Mouse (Mus musculus) heart, postnatal 0 days (tissue): ENCODE measurements at regions not wholly inside any gene's neighbourhood (a gene's known extent, or its start where the extent isn't known, plus 50 kb on each side); places are given as distances from the start of the nearest gene placed in this dataset.

Experiments used
- ATAC-seq: fragments of 200-750 bp; cut with Nextera tagmentation; 2 replicates; pipeline ENCODE4 v1.8.0; 2017; ENCODE audit warnings: low read depth, moderate number of reproducible peaks, moderate library complexity; ENCODE audit not compliant: insufficient read depth
- DNase-seq: peaks from one replicate; pipeline ENCODE4 v3.0.0-alpha.2; 2016; ENCODE audit warnings: low spot score
- H3K27ac ChIP-seq: fragments of 300-500 bp; sonication (generic); 2 replicates; pipeline ENCODE4 v1.5.1; 2014; ENCODE audit warnings: low read depth, mild to moderate bottlenecking
- H3K27me3 ChIP-seq: fragments of 300-500 bp; sonication (generic); 2 replicates; pipeline ENCODE4 v1.6.1; 2014; ENCODE audit warnings: low read length, mixed read lengths; ENCODE audit not compliant: control insufficient read depth, insufficient read depth
- H3K36me3 ChIP-seq: fragments of 300-500 bp; sonication (generic); replicated peaks from 2 replicates; pipeline ENCODE4 v1.6.1; 2014; ENCODE audit warnings: low read length, mixed read lengths; ENCODE audit not compliant: control insufficient read depth, insufficient read depth
- H3K4me1 ChIP-seq: fragments of 300-500 bp; sonication (generic); 2 replicates; pipeline ENCODE4 v1.6.1; 2014; ENCODE audit warnings: antibody characterized with exemption; ENCODE audit not compliant: control insufficient read depth, insufficient read depth
- H3K4me2 ChIP-seq: fragments of 300-500 bp; sonication (generic); 2 replicates; pipeline ENCODE4 v1.6.1; 2014; ENCODE audit warnings: low read depth, mild to moderate bottlenecking, low read length, moderate library complexity
- H3K4me3 ChIP-seq: fragments of 300-500 bp; sonication (generic); 2 replicates; pipeline ENCODE4 v1.5.1; 2014; ENCODE audit warnings: low read depth, low read length
- H3K9ac ChIP-seq: fragments of 300-500 bp; sonication (generic); replicated peaks from 2 replicates; pipeline ENCODE4 v1.6.1; 2014; ENCODE audit warnings: low read depth, low read length, mixed read lengths
- H3K9me3 ChIP-seq: fragments of 300-500 bp; sonication (generic); replicated peaks from 2 replicates; pipeline ENCODE4 v1.6.1; 2016; ENCODE audit warnings: low read length; ENCODE audit not compliant: control insufficient read depth
- CTCF ChIP-seq: IDR thresholded peaks from 2 replicates; pipeline ENCODE4 v1.5.1; 2016; ENCODE audit warnings: antibody characterized with exemption, control low read depth, low read depth
- EP300 ChIP-seq: IDR thresholded peaks from 2 replicates; pipeline ENCODE4 v1.6.1; 2016; ENCODE audit warnings: antibody characterized with exemption, low read depth
- WGBS: fragments of 180-500 bp; shearing (Covaris S2); extraction: QIAGEN DNeasy Blood & Tissue Kit; methylation state at CpG from one replicate; pipeline ENCODE4 v1.1.7; 2014; 5-methylcytosine and 5-hydroxymethylcytosine counted together

DNA sequence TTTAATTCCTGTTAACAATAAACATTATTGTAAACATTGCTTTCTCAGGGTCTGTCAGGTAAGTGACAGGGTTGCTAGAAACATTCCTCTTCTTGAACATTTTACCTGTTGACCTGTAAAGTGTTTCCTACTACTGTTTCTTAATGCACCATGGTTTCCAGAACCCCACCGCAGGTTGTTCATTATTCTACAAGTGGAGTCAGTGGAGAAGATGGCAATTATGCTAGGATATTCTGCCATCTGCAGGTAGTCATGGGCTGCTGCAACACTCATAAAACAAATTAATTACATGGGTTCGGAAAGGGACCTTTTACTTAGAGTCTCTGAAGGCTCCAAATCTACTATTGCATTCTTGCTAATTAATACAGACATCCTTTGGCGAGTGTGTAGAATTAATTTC lies 239.1 kb upstream of the Pdzrn3 start:
- H3K9ac ChIP-seq: no peak overlapping the region
- H3K9me3 ChIP-seq: no peaks in the 10 kb centered on the region
- WGBS: 27% methylated on average over 3 of the region's 3 CpGs
- no peaks in the 10 kb centered on the region for H3K36me3 ChIP-seq
- no peaks in the 10 kb centered on the region for H3K4me1 ChIP-seq
- peak; percentile 45 for DNase-seq
- 0 out of 2 replicates have a peak, but pooled peaks have one; percentile 24 for ATAC-seq
- no peak overlapping the region for H3K4me2 ChIP-seq
- TF ChIP-seq CTCF (peak; percentile 69), EP300 (no peak)
- H3K4me3 ChIP-seq: no peak overlapping the region
- H3K27ac ChIP-seq: no peak overlapping the region
- H3K27me3 ChIP-seq: no peaks in the 10 kb centered on the region

DNA sequence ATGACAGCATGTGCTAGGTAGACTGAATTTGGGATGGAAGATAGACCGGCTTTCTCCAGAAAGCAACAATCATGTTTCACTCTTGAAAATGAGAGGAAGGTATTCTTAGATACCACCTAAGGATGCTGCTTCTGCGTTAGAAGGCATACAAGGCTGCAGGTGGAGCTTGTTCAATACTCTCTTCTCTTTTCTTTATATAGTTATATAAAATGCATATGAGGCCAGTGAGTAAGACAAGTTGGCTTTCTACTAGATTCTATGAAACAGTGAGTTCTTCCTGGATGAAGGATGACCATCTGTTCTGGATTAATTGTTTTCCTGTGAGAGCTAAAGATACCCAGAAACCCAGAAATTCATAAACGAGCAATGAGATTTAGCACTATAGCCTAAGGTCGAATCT lies 231.3 kb upstream of the Pdzrn3 start:
- Histone ChIP-seq H3K4me2 (no peak overlapping the region), H3K27ac (no peak overlapping the region), H3K4me1 (no peaks in the 10 kb centered on the region), H3K27me3 (no peaks in the 10 kb centered on the region), H3K9me3 (no peaks in the 10 kb centered on the region), H3K9ac (no peak overlapping the region), H3K4me3 (no peak overlapping the region), H3K36me3 (no peaks in the 10 kb centered on the region)
- ATAC-seq: no peak
- 82% methylated on average over 4 of the region's 4 CpGs for WGBS
- DNase-seq: no peak
- TF ChIP-seq CTCF (no peak), EP300 (no peak)

DNA sequence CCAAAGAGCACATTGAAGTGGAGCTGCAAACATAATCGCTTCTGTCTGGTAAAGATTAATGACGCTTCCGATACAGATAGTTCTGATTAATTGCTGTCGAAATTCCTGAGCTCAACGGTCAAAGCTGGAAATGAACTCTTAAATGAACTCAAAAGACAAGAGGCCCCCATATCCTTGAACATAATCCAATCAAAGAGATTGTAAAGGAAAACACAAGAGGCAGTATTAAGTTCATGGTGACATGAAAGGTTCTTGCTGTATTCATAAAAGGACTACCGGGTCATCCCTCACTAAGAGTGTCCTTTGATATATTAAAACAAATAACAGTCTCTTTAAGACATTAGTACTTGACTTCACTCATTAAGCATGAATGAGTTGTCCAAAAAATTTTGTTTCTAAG lies 225.4 kb upstream of the Pdzrn3 start:
- ATAC-seq (no peak), DNase-seq (no peak)
- no peak overlapping the region for H3K9ac ChIP-seq
- H3K4me2 ChIP-seq: no peak overlapping the region
- WGBS: 62% methylated on average over 6 of the region's 6 CpGs
- no peaks in the 10 kb centered on the region for H3K27me3 ChIP-seq
- H3K4me3 ChIP-seq: no peak overlapping the region
- TF ChIP-seq EP300: no peak
- no peak for TF ChIP-seq CTCF
- no peaks in the 10 kb centered on the region for H3K4me1 ChIP-seq
- H3K27ac ChIP-seq: no peak overlapping the region
- no peaks in the 10 kb centered on the region for H3K36me3 ChIP-seq
- H3K9me3 ChIP-seq: no peaks in the 10 kb centered on the region

DNA sequence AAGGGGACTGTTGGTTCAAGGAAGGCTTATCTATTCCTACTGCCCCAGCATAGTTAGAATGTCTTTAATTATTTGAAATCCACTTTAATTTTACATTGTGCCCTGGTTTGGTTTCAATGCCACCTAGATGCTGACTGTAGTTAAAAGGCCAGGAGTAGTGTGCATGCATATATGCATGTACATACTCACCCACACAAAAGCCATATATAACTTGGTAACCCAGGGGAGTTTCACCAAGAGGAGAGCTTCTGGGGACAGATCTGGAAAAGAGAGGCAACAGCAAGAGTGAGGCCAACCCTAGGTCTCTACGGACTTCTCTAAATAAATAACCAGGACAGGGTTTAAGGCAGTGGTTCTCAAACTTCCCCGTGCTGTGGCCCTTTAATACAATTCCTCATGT lies 219.3 kb upstream of the Pdzrn3 start:
- TF ChIP-seq EP300 (no peak), CTCF (no peak)
- 74% methylated on average over 2 of the region's 2 CpGs for WGBS

DNA sequence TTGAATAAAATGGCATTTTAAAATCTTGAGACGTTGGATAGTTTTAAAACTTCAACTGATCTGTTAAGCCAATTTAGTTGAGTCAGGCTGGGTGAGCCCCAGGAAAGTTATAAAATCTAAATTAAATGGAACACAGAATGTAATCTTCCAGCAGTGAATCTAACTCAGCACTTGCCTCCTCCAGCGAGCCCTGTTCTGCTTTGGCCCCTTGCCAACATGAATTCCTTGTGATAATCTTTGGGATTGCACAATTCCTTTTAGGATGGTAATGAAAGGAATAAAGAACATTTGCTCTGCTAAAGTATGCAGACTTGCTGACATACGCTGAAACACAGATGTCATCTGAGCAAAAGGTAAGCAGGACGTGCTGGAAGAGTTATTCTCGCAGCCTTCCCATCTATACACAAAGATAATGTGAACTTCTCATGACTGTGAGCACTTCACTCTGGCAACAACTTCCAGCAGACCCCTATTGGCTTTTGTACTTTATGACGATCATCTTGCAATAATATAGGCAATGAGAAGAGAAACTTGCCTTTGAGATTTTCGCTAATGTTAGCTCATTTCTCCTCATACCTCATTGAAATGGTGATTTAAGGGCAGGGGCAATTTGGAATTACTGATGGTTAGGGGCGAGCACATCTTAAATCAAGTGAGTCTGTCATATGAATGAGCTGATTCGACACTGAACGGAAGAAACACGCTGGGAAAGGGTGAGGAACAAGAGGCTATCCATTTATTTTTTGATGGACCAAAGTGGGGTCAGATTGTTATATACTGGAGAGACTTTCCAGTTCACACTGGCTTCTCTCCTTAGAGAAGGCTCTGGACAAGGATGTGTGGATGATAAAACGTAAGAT lies 216.3 kb upstream of the Pdzrn3 start:
- Histone ChIP-seq H3K36me3 (no peaks in the 10 kb centered on the region), H3K4me1 (no peaks in the 10 kb centered on the region), H3K9me3 (no peaks in the 10 kb centered on the region), H3K4me3 (no peak overlapping the region), H3K27me3 (no peaks in the 10 kb centered on the region), H3K4me2 (no peak overlapping the region), H3K27ac (no peak overlapping the region), H3K9ac (no peak overlapping the region)
- TF ChIP-seq EP300 (no peak), CTCF (no peak)
- ATAC-seq (no peak), DNase-seq (no peak)
- WGBS: 56% methylated on average over 12 of the region's 12 CpGs

More for the DNA sequence above, 219.3 kb upstream of the Pdzrn3 start:
- Histone ChIP-seq H3K9ac (no peak overlapping the region), H3K36me3 (no peaks in the 10 kb centered on the region), H3K4me2 (no peak overlapping the region), H3K27ac (no peak overlapping the region), H3K27me3 (no peaks in the 10 kb centered on the region), H3K4me3 (no peak overlapping the region), H3K9me3 (no peaks in the 10 kb centered on the region), H3K4me1 (no peaks in the 10 kb centered on the region)
- no peak for DNase-seq
- ATAC-seq: no peak

DNA sequence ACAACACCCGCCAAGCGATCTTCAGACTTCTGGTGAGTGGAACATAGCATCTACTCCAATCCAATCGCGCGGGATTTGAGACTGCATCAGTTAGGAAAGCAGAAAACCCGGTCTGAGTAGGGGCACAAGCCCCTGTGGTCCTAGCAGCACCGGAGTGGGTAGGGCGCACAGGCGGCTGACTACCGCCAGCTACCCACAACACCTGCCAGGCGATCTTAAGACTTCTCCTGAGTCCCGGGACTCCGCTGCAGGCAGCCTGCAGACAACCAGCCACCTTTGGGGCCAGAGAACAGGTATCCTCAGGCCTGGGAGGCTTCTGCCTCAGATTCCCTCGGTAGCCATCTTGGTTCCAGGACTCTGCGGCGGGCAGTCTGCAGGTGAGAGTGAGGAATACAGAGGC lies 208.2 kb upstream of the Pdzrn3 start:
- no peaks in the 10 kb centered on the region for H3K36me3 ChIP-seq
- DNase-seq: no peak
- no peak overlapping the region for H3K9ac ChIP-seq
- H3K4me2 ChIP-seq: no peak overlapping the region
- TF ChIP-seq EP300: no peak
- no peak for TF ChIP-seq CTCF
- H3K27me3 ChIP-seq: no peaks in the 10 kb centered on the region
- H3K9me3 ChIP-seq: no peaks in the 10 kb centered on the region
- H3K27ac ChIP-seq: no peak overlapping the region
- no peak overlapping the region for H3K4me3 ChIP-seq
- H3K4me1 ChIP-seq: no peaks in the 10 kb centered on the region
- 67% methylated on average over 16 of the region's 16 CpGs for WGBS
- ATAC-seq: no peak
